Mouse (Mus musculus) brain, embryonic 14.5 days (tissue): Measurements from ENCODE around the gene Dbil5. TPM values are rescaled to one million over a fixed set of nuclear protein-coding genes. Genes with fewer than 3 reads are reported as not detected.

Experiments used
- DNase-seq: peaks from one replicate; pipeline ENCODE4 v3.0.0-alpha.2; 2011; ENCODE audit warnings: low read depth
- CTCF ChIP-seq: fragments of 200-500 bp; IDR thresholded peaks from 2 replicates; pipeline ENCODE4 v1.5.1; 2012; ENCODE audit warnings: inconsistent platforms, mild to moderate bottlenecking, moderate library complexity, borderline replicate concordance; ENCODE audit not compliant: insufficient read depth, insufficient read length; ENCODE audit errors: extremely low read depth
- POLR2A ChIP-seq: fragments of 200-500 bp; IDR thresholded peaks from 2 replicates; pipeline ENCODE4 v1.6.1; 2012; ENCODE audit warnings: mild to moderate bottlenecking, inconsistent platforms, borderline replicate concordance; ENCODE audit not compliant: poor library complexity, insufficient read depth, insufficient read length, severe bottlenecking; ENCODE audit errors: extremely low read depth
- polyA plus RNA-seq: library from polyadenylated mRNA; depleted of rRNA; stranded (reverse); fragments of >200 nt; gene quantifications from 2 replicates; pipeline ENCODE4 v1.2.3, GENCODE M21; 2012; rRNA removed

Dbil5 gene
- polyA plus RNA-seq, 1 experiment, result 0.75 TPM

GRCm38 (mm10) chr11:76261224-76261623 lies 43.8 kb downstream of the Dbil5 start:
- TF ChIP-seq POLR2A, result no peak
- no peak for TF ChIP-seq CTCF
- no peak for DNase-seq

- peak; percentile 64 for DNase-seq
- TF ChIP-seq CTCF, result no peak
- no peak for TF ChIP-seq POLR2A
Observed at GRCm38 (mm10) chr11:76262611-76263351, 45.4 kb downstream of the Dbil5 start.

- TF ChIP-seq POLR2A, result no peak
- peak; percentile 66 for DNase-seq
Observed at GRCm38 (mm10) chr11:76267550-76267949, 50.1 kb downstream of the Dbil5 start.

GRCm38 (mm10) chr11:76268001-76268459 lies 50.6 kb downstream of the Dbil5 start:
- peak; percentile 90 for DNase-seq
- TF ChIP-seq CTCF (no peak), POLR2A (no peak)

Other genes with a start within 250 kb of the Dbil5 start
- 3.3 and 3.7 TPM in 2 replicates for gene 1700016K19Rik, start 217.7 kb upstream of the Dbil5 start, polyA plus RNA-seq
- gene Rflnb, start 189.8 kb upstream of the Dbil5 start, polyA plus RNA-seq, result 3.4 and 6.0 TPM in 2 replicates
- 49.1 and 55.8 TPM in 2 replicates for gene Vps53, start 38.0 kb upstream of the Dbil5 start, polyA plus RNA-seq
- 32.1 and 33.4 TPM in 2 replicates for gene Fam57a, start 37.9 kb upstream of the Dbil5 start, polyA plus RNA-seq
- 12.0 and 12.5 TPM in 2 replicates for gene Gemin4, start 56 bp downstream of the Dbil5 start, polyA plus RNA-seq
- gene Mrm3, start 26.1 kb downstream of the Dbil5 start, polyA plus RNA-seq, result 11.6 and 12.9 TPM in 2 replicates
- 31.5 and 41.0 TPM in 2 replicates for gene Glod4, start 26.1 kb downstream of the Dbil5 start, polyA plus RNA-seq
- 33.9 and 40.9 TPM in 2 replicates for gene Nxn, start 181.5 kb downstream of the Dbil5 start, polyA plus RNA-seq
- 32.5 and 36.8 TPM in 2 replicates for gene Timm22, start 189.3 kb downstream of the Dbil5 start, polyA plus RNA-seq